Comparison of ENCODE assay signal across 8 mouse cellular contexts in genomic region chr19:5456241-5456921, GRCm38 (mm10). TPM values are rescaled to one million over a fixed set of nuclear protein-coding genes. Genes with fewer than 3 reads are reported as not detected.
A peak's percentile ranks its signal among the peaks of the same experiment; 100 is the strongest.
DNase-seq lines count a peak whose midpoint lies in the region; ATAC-seq and TF ChIP-seq lines count a peak whose summit lies in the region.

No protein-coding gene starts in this region.

- peak overlapping the region; percentile 78 for H3K9ac ChIP-seq in kidney, postnatal 0 days (ENCODE audit: low read depth, low read length)

- TF ChIP-seq CTCF in bone marrow macrophage, adult 2 months (IDR thresholded peaks at IDR 0.05; ENCODE audit: low read depth, low read length): no peak
- no peak for TF ChIP-seq CTCF in kidney, postnatal 0 days (IDR thresholded peaks at IDR 0.05; ENCODE audit: low read depth)

- TF ChIP-seq POLR2A in bone marrow macrophage, adult 2 months (IDR thresholded peaks at IDR 0.05; ENCODE audit: borderline replicate concordance, low read depth, low read length): no peak

- peaks cover 16% of the 10 kb centered on the region; the same call in 1 of the 2 replicates for H3K27me3 ChIP-seq in heart, embryonic 10.5 days (ENCODE audit: insufficient read depth, poor library complexity, severe bottlenecking)
- no peaks in the 10 kb centered on the region for H3K27me3 ChIP-seq in kidney, postnatal 0 days (ENCODE audit: insufficient read depth, low read length)

- H3K4me2 ChIP-seq in kidney, postnatal 0 days (ENCODE audit: low read length): peak overlapping the region; percentile 97

- no peak for ATAC-seq in kidney, postnatal 0 days (replicated peaks; ENCODE audit: low FRiP score, low read depth)

- H3K36me3 ChIP-seq in heart, embryonic 10.5 days: peaks cover 16% of the 10 kb centered on the region
- H3K36me3 ChIP-seq in kidney, postnatal 0 days (ENCODE audit: insufficient read depth, low read length): peaks cover 7% of the 10 kb centered on the region; the same call in 1 of the 2 replicates

- WGBS in heart, embryonic 10.5 days: 4% methylated on average over 26 of the region's 26 CpGs
- under 1% methylated on average over 26 of the region's 26 CpGs for WGBS in kidney, postnatal 0 days

- no peaks in the 10 kb centered on the region for H3K9me3 ChIP-seq in heart, embryonic 10.5 days
- H3K9me3 ChIP-seq in kidney, postnatal 0 days (replicated peaks; ENCODE audit: low read length): no peaks in the 10 kb centered on the region

- H3K4me3 ChIP-seq in bone marrow macrophage, adult 2 months (ENCODE audit: insufficient read depth, low read length): peak overlapping the region; percentile 95
- H3K4me3 ChIP-seq in heart, embryonic 10.5 days: peak overlapping the region; percentile 90
- peak overlapping the region; percentile 81 for H3K4me3 ChIP-seq in kidney, postnatal 0 days (replicated peaks; ENCODE audit: low read depth, low read length)

- DNase-seq in 3T3-L1 (ENCODE audit: low read depth, low spot score): peak; percentile 56
- no peak for DNase-seq in heart, embryonic 10.5 days (ENCODE audit: low spot score)
- peak; percentile 51 for DNase-seq in kidney, postnatal 0 days (ENCODE audit: low spot score)
- DNase-seq in lung, postnatal 36 days: peak; percentile 65
- no peak for DNase-seq in yolk sac, embryonic 10.5 days (ENCODE audit: low spot score)
- DNase-seq in cerebellum, postnatal 14 days: no peak
- DNase-seq in layer of hippocampus, postnatal 25 days (ENCODE audit: extremely low spot score in 1 of 2, low spot score in 1 of 2): no peak

- H3K27ac ChIP-seq in bone marrow macrophage, adult 2 months (ENCODE audit: insufficient read depth, low read depth, low read length): no peak overlapping the region
- H3K27ac ChIP-seq in heart, embryonic 10.5 days: peak overlapping the region; percentile 96
- H3K27ac ChIP-seq in kidney, postnatal 0 days: peak overlapping the region; percentile 98

- H3K4me1 ChIP-seq in bone marrow macrophage, adult 2 months (ENCODE audit: control insufficient read depth, insufficient read depth, low read length): peaks cover 10% of the 10 kb centered on the region
- H3K4me1 ChIP-seq in heart, embryonic 10.5 days: peaks cover 44% of the 10 kb centered on the region
- H3K4me1 ChIP-seq in kidney, postnatal 0 days (replicated peaks; ENCODE audit: insufficient read depth, low read length): peaks cover 17% of the 10 kb centered on the region

RNA-seq across cellular contexts. Expression of gene Ccdc85b, which starts 1.3 kb away (rescaled TPM):
- 3.6 and 4.2 TPM in 2 replicates for polyA plus RNA-seq in bone marrow macrophage, adult 2 months (2012; ENCODE audit: insufficient read depth, insufficient read length, missing spikeins)
- polyA plus RNA-seq in heart, embryonic 10.5 days (2016; fragmentation: Nextera tagmentation; extraction: Ambion mirVana): 8.3 and 11.6 TPM in 2 replicates
- polyA plus RNA-seq in kidney, postnatal 0 days (2015; fragmentation: Nextera tagmentation; extraction: Ambion mirVana): 12.2 and 15.6 TPM in 2 replicates
- total RNA-seq in layer of hippocampus, postnatal 25 days (2021): 10 to 100 TPM; 32.9 to 35.9 TPM

RNA-seq across cellular contexts. Expression of gene Fibp, which starts 4.0 kb away (rescaled TPM):
- polyA plus RNA-seq in bone marrow macrophage, adult 2 months (2012; ENCODE audit: insufficient read depth, insufficient read length, missing spikeins): 69.7 and 70.6 TPM in 2 replicates
- polyA plus RNA-seq in heart, embryonic 10.5 days (2016; fragmentation: Nextera tagmentation; extraction: Ambion mirVana): 79.5 and 87.9 TPM in 2 replicates
- 141 and 150 TPM in 2 replicates for polyA plus RNA-seq in kidney, postnatal 0 days (2015; fragmentation: Nextera tagmentation; extraction: Ambion mirVana)
- 100 to 1,000 TPM in 1 of 2 experiments, 10 to 100 TPM in 1; 99.4 to 110 TPM for total RNA-seq in layer of hippocampus, postnatal 25 days (2021)

RNA-seq across cellular contexts. Expression of gene Fosl1, which starts 9.0 kb away (rescaled TPM):
- polyA plus RNA-seq in bone marrow macrophage, adult 2 months (2012; ENCODE audit: insufficient read depth, insufficient read length, missing spikeins): 0.50 and 1.6 TPM in 2 replicates
- polyA plus RNA-seq in heart, embryonic 10.5 days (2016; fragmentation: Nextera tagmentation; extraction: Ambion mirVana): 0.34 and 0.49 TPM in 2 replicates
- 0.32 TPM in 1 of 2 replicates, not detected in the other for polyA plus RNA-seq in kidney, postnatal 0 days (2015; fragmentation: Nextera tagmentation; extraction: Ambion mirVana)
- total RNA-seq in layer of hippocampus, postnatal 25 days (2021): not detected

RNA-seq across cellular contexts. Expression of gene Ctsw, which starts 11.9 kb away (rescaled TPM):
- polyA plus RNA-seq in bone marrow macrophage, adult 2 months (2012; ENCODE audit: insufficient read depth, insufficient read length, missing spikeins): not detected in 2 replicates
- 0.85 and 1.1 TPM in 2 replicates for polyA plus RNA-seq in heart, embryonic 10.5 days (2016; fragmentation: Nextera tagmentation; extraction: Ambion mirVana)
- 0.79 and 1.2 TPM in 2 replicates for polyA plus RNA-seq in kidney, postnatal 0 days (2015; fragmentation: Nextera tagmentation; extraction: Ambion mirVana)
- total RNA-seq in layer of hippocampus, postnatal 25 days (2021): not detected

RNA-seq across cellular contexts. Expression of gene Efemp2, which starts 17.4 kb away (rescaled TPM):
- 9.1 and 11.3 TPM in 2 replicates for polyA plus RNA-seq in bone marrow macrophage, adult 2 months (2012; ENCODE audit: insufficient read depth, insufficient read length, missing spikeins)
- polyA plus RNA-seq in heart, embryonic 10.5 days (2016; fragmentation: Nextera tagmentation; extraction: Ambion mirVana): 62.7 and 92.3 TPM in 2 replicates
- polyA plus RNA-seq in kidney, postnatal 0 days (2015; fragmentation: Nextera tagmentation; extraction: Ambion mirVana): 126 and 140 TPM in 2 replicates
- 10 to 100 TPM; 11.0 to 11.6 TPM for total RNA-seq in layer of hippocampus, postnatal 25 days (2021)

Comparison
In these comparisons a context has a peak if more than half of its experiments do, and no peak if none do; other contexts are left out.
1. DNase-seq: peak in 3T3-L1 (single experiment), kidney, postnatal 0 days (single experiment) and lung, postnatal 36 days (single experiment); none in heart, embryonic 10.5 days (single experiment), yolk sac, embryonic 10.5 days (single experiment), cerebellum, postnatal 14 days (0 of 2) and layer of hippocampus, postnatal 25 days (0 of 2).
2. Peak in every context shown above with its lines, with median percentiles within 50 percentile points of each other: H3K4me3 ChIP-seq.